Mouse (Mus musculus) right cerebral cortex, postnatal 25 days (tissue): Measurements from ENCODE around the gene 4930480E11Rik.
"Not testable (repeated sequence)": the region's sequence is repeated elsewhere in the genome, so short reads cannot be mapped to it uniquely, and the experiment has no call there.

Experiments used
- DNase-seq: peaks from one replicate; pipeline ENCODE4 v3.0.0; 2022

4930480E11Rik gene

GRCm38 (mm10) chrX:78369343-78369742 is at the start of gene 4930480E11Rik:
4930480E11Rik (plus strand) TSS chrX:78369643.
- no peak for DNase-seq

- not testable (repeated sequence) for DNase-seq
These were observed 33.9 kb downstream of the 4930480E11Rik start for GRCm38 (mm10) chrX:78403346-78403745.
